Mouse (Mus musculus): ENCODE measurements around the gene 9930104L06Rik. TPM values are rescaled to one million over a fixed set of nuclear protein-coding genes. Genes with fewer than 3 reads are reported as not detected.

9930104L06Rik gene
- polyA plus RNA-seq, 1 experiment from 2014 or later = 5.1 TPM

- Histone ChIP-seq H3K9me3 (ENCODE audit: control insufficient read depth, low read length) (no peaks in the 10 kb centered on the region), H3K27ac (replicated peaks; ENCODE audit: low read depth, low read length) (no peak overlapping the region), H3K4me3 (ENCODE audit: low read depth, low read length) (no peak overlapping the region), H3K4me1 (ENCODE audit: control insufficient read depth, insufficient read depth, low read length) (peaks cover 18% of the 10 kb centered on the region), H3K9ac (ENCODE audit: low read length) (peak overlapping the region; percentile 30; the same call in 1 of the 2 replicates), H3K36me3 (ENCODE audit: control insufficient read depth, insufficient read depth, low read length) (no peaks in the 10 kb centered on the region), H3K27me3 (ENCODE audit: control insufficient read depth, insufficient read depth, low read length) (peaks cover 65% of the 10 kb centered on the region), H3K4me2 (ENCODE audit: low read depth, severe bottlenecking) (peak overlapping the region; percentile 37)
- peak; percentile 42 for DNase-seq (ENCODE audit: low spot score)
- WGBS = 3% methylated on average over 7 of the region's 7 CpGs
- ATAC-seq (ENCODE audit: insufficient number of reproducible peaks, low FRiP score, low TSS enrichment, low read depth) = no peak
Measured at GRCm38 (mm10) chr4:124990325-124990724, 53.5 kb downstream of the 9930104L06Rik start.

Other genes starting within 250 kb of the 9930104L06Rik start
- 78.9 TPM in 2 replicates for gene Utp11, start 243.4 kb upstream of the 9930104L06Rik start, polyA plus RNA-seq (2014; fragmentation: Nextera tagmentation; extraction: Ambion mirVana)
- 11.5 and 11.6 TPM in 2 replicates for gene Fhl3, start 236.3 kb upstream of the 9930104L06Rik start, polyA plus RNA-seq (2014; fragmentation: Nextera tagmentation; extraction: Ambion mirVana)
- gene Sf3a3, start 222.3 kb upstream of the 9930104L06Rik start, polyA plus RNA-seq (2014; fragmentation: Nextera tagmentation; extraction: Ambion mirVana) = 250 and 252 TPM in 2 replicates
- gene Inpp5b, start 195.2 kb upstream of the 9930104L06Rik start, polyA plus RNA-seq (2014; fragmentation: Nextera tagmentation; extraction: Ambion mirVana) = 22.3 and 26.1 TPM in 2 replicates
- gene Mtf1, start 134.9 kb upstream of the 9930104L06Rik start, polyA plus RNA-seq (2014; fragmentation: Nextera tagmentation; extraction: Ambion mirVana) = 14.1 TPM in 2 replicates
- 46.8 and 47.3 TPM in 2 replicates for gene Yrdc, start 86.4 kb upstream of the 9930104L06Rik start, polyA plus RNA-seq (2014; fragmentation: Nextera tagmentation; extraction: Ambion mirVana)
- 46.6 and 47.5 TPM in 2 replicates for gene 1110065P20Rik, start 85.9 kb upstream of the 9930104L06Rik start, polyA plus RNA-seq (2014; fragmentation: Nextera tagmentation; extraction: Ambion mirVana)
- gene Maneal, start 74.9 kb upstream of the 9930104L06Rik start, polyA plus RNA-seq (2014; fragmentation: Nextera tagmentation; extraction: Ambion mirVana) = 0.43 and 0.81 TPM in 2 replicates
- gene Epha10, start 56.1 kb upstream of the 9930104L06Rik start, polyA plus RNA-seq (2014; fragmentation: Nextera tagmentation; extraction: Ambion mirVana) = 0.10 and 0.17 TPM in 2 replicates
- 210 and 223 TPM in 2 replicates for gene Cdca8, start 2.3 kb downstream of the 9930104L06Rik start, polyA plus RNA-seq (2014; fragmentation: Nextera tagmentation; extraction: Ambion mirVana)
- 3.1 and 5.1 TPM in 2 replicates for gene Rspo1, start 49.4 kb downstream of the 9930104L06Rik start, polyA plus RNA-seq (2014; fragmentation: Nextera tagmentation; extraction: Ambion mirVana)
- 85.8 and 91.5 TPM in 2 replicates for gene Gnl2, start 79.5 kb downstream of the 9930104L06Rik start, polyA plus RNA-seq (2014; fragmentation: Nextera tagmentation; extraction: Ambion mirVana)
- 0.09 TPM in 2 replicates for gene Dnali1, start 128.7 kb downstream of the 9930104L06Rik start, polyA plus RNA-seq (2014; fragmentation: Nextera tagmentation; extraction: Ambion mirVana)
- gene Snip1, start 129.6 kb downstream of the 9930104L06Rik start, polyA plus RNA-seq (2014; fragmentation: Nextera tagmentation; extraction: Ambion mirVana) = 40.4 and 41.6 TPM in 2 replicates
- 90.1 and 97.4 TPM in 2 replicates for gene Meaf6, start 148.1 kb downstream of the 9930104L06Rik start, polyA plus RNA-seq (2014; fragmentation: Nextera tagmentation; extraction: Ambion mirVana)
- gene Zc3h12a, start 190.8 kb downstream of the 9930104L06Rik start, polyA plus RNA-seq (2014; fragmentation: Nextera tagmentation; extraction: Ambion mirVana) = 0.63 and 0.82 TPM in 2 replicates

All from limb, embryonic 11.5 days (tissue).